Comparison of ENCODE assay signal across 16 mouse cellular contexts in the genomic region with DNA sequence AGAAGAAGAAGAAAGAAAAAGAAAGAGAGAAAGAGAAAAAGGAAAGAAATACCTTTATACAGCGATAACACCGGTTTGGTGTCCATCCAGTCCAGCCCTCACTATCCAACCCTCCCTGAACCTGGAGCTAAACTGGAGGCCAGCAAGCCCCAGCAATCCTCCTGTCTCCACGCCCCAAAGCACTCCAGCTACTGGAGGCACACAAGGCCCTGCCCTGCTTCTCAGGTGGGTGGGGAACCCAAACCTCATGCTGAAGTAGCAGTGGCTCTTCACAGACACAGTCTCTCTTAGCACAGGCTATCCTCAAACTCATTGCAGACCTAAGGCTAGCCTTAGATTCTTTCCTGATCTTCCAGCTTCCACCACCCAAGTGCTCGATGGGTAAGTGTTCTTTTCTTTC. TPM values are rescaled to one million over a fixed set of nuclear protein-coding genes. Genes with fewer than 3 reads are reported as not detected.
A peak's percentile ranks its signal among the peaks of the same experiment; 100 is the strongest.
DNase-seq lines count a peak whose midpoint lies in the region; ATAC-seq and TF ChIP-seq lines count a peak whose summit lies in the region.
"Had no signal": no experiment of that assay in that cellular context is flagged by ENCODE, and none has a peak within 500 bp of the region (broad histone marks: within the 10 kb centered on the region; RNA-seq: fewer than 3 reads in every experiment).

No protein-coding gene starts in this region.

- 0 out of 2 replicates have a peak overlapping the region, but pooled peaks have one; percentile 18 for H3K9ac ChIP-seq in forebrain, embryonic 12.5 days
- no peak overlapping the region for H3K9ac ChIP-seq in forebrain, embryonic 11.5 days (ENCODE audit: low read length)
- H3K9ac ChIP-seq in liver, postnatal 0 days (replicated peaks) = no peak overlapping the region
- H3K9ac ChIP-seq in liver, embryonic 13.5 days = peak overlapping the region; percentile 66; the same call in 1 of the 2 replicates
- H3K9ac ChIP-seq: stomach, embryonic 15.5 days had no signal

- H3K9me3 ChIP-seq in forebrain, embryonic 12.5 days = no peaks in the 10 kb centered on the region
- no peaks in the 10 kb centered on the region for H3K9me3 ChIP-seq in forebrain, embryonic 11.5 days (ENCODE audit: control insufficient read depth, low read length)
- H3K9me3 ChIP-seq in liver, postnatal 0 days (ENCODE audit: low read length) = no peaks in the 10 kb centered on the region
- no peaks in the 10 kb centered on the region for H3K9me3 ChIP-seq in liver, embryonic 13.5 days (replicated peaks)
- H3K9me3 ChIP-seq: stomach, embryonic 15.5 days had no signal

- H3K36me3 ChIP-seq in forebrain, embryonic 12.5 days (replicated peaks) = peaks cover 37% of the 10 kb centered on the region
- H3K36me3 ChIP-seq in forebrain, embryonic 11.5 days (ENCODE audit: control insufficient read depth, insufficient read depth, low read length) = no peaks in the 10 kb centered on the region; the same call in 1 of the 2 replicates
- H3K36me3 ChIP-seq in liver, postnatal 0 days (replicated peaks; ENCODE audit: insufficient read depth, low read length) = 0 out of 2 replicates have a peak, but pooled peaks cover 4% of the 10 kb centered on the region
- H3K36me3 ChIP-seq in liver, embryonic 13.5 days = no peaks in the 10 kb centered on the region

- H3K27ac ChIP-seq in forebrain, embryonic 12.5 days = peak overlapping the region; percentile 42; the same call in 1 of the 2 replicates
- H3K27ac ChIP-seq in forebrain, embryonic 11.5 days (ENCODE audit: low read depth, low read length) = no peak overlapping the region
- no peak overlapping the region for H3K27ac ChIP-seq in liver, postnatal 0 days (ENCODE audit: low read depth)
- H3K27ac ChIP-seq in embryonic fibroblast, embryonic 13.5 days (ENCODE audit: insufficient read depth, low read length) = 0 out of 2 replicates have a peak overlapping the region, but pooled peaks have one; percentile 17
- peak overlapping the region; percentile 94 for H3K27ac ChIP-seq in liver, embryonic 13.5 days
- H3K27ac ChIP-seq: left cerebral cortex, adult 2 months had no signal

- no peak for TF ChIP-seq CTCF in liver, postnatal 0 days (IDR thresholded peaks at IDR 0.05; ENCODE audit: low read depth)
- TF ChIP-seq CTCF in embryonic fibroblast, embryonic 13.5 days (IDR thresholded peaks at IDR 0.05; ENCODE audit: borderline replicate concordance, insufficient read depth, low read length) = no peak

- ATAC-seq in forebrain, embryonic 12.5 days (ENCODE audit: low FRiP score) = no peak
- no peak for ATAC-seq in forebrain, embryonic 11.5 days (replicated peaks; ENCODE audit: low FRiP score)
- ATAC-seq in liver, postnatal 0 days = no peak
- peak; percentile 77 for ATAC-seq in liver, embryonic 13.5 days (ENCODE audit: low read depth)
- ATAC-seq in activated CD4-positive, CD25-positive, alpha-beta regulatory T cell, adult 4 months = no peak
- ATAC-seq: hindbrain, embryonic 16.5 days had no signal

- H3K4me3 ChIP-seq in forebrain, embryonic 12.5 days (replicated peaks) = no peak overlapping the region
- H3K4me3 ChIP-seq in forebrain, embryonic 11.5 days (ENCODE audit: low read depth, low read length) = no peak overlapping the region
- no peak overlapping the region for H3K4me3 ChIP-seq in liver, postnatal 0 days (ENCODE audit: low read depth, low read length)
- H3K4me3 ChIP-seq in embryonic fibroblast, embryonic 13.5 days (ENCODE audit: insufficient read depth, low read length) = no peak overlapping the region
- H3K4me3 ChIP-seq in liver, embryonic 13.5 days (replicated peaks) = peak overlapping the region; percentile 43; the same call in 1 of the 2 replicates
- H3K4me3 ChIP-seq: left cerebral cortex, adult 2 months; stomach, embryonic 15.5 days had no signal

- peaks cover 76% of the 10 kb centered on the region for H3K4me1 ChIP-seq in forebrain, embryonic 12.5 days
- H3K4me1 ChIP-seq in forebrain, embryonic 11.5 days (replicated peaks; ENCODE audit: control insufficient read depth, insufficient read depth, low read length) = peaks cover 29% of the 10 kb centered on the region
- H3K4me1 ChIP-seq in liver, postnatal 0 days (ENCODE audit: insufficient read depth) = peaks cover 22% of the 10 kb centered on the region
- peaks cover 21% of the 10 kb centered on the region for H3K4me1 ChIP-seq in embryonic fibroblast, embryonic 13.5 days (ENCODE audit: control insufficient read depth, insufficient read depth, low read length)
- peaks cover 66% of the 10 kb centered on the region for H3K4me1 ChIP-seq in liver, embryonic 13.5 days (replicated peaks)

- WGBS in forebrain, embryonic 12.5 days = 76% methylated on average over 4 of the region's 4 CpGs
- WGBS in forebrain, embryonic 11.5 days = 79% methylated on average over 4 of the region's 4 CpGs
- 74% methylated on average over 4 of the region's 4 CpGs for WGBS in liver, postnatal 0 days (ENCODE audit: insufficient replicate concordance)
- 61% methylated on average over 4 of the region's 4 CpGs for WGBS in liver, embryonic 13.5 days (ENCODE audit: insufficient replicate concordance)

- no peak for TF ChIP-seq POLR2A in embryonic fibroblast, embryonic 13.5 days (IDR thresholded peaks at IDR 0.05; ENCODE audit: low read depth, low read length)

- H3K27me3 ChIP-seq in forebrain, embryonic 12.5 days = no peaks in the 10 kb centered on the region
- H3K27me3 ChIP-seq in forebrain, embryonic 11.5 days (ENCODE audit: control insufficient read depth, insufficient read depth, low read length) = no peaks in the 10 kb centered on the region
- H3K27me3 ChIP-seq in liver, postnatal 0 days (ENCODE audit: insufficient read depth, low read length) = no peaks in the 10 kb centered on the region
- H3K27me3 ChIP-seq in liver, embryonic 13.5 days = no peaks in the 10 kb centered on the region
- H3K27me3 ChIP-seq: stomach, embryonic 15.5 days had no signal

- DNase-seq in forebrain, embryonic 11.5 days (ENCODE audit: low spot score) = no peak
- DNase-seq in liver = peak; percentile 80
- no peak for DNase-seq in liver, postnatal 0 days
- DNase-seq in liver, embryonic 13.5 days = peak; percentile 35
- DNase-seq in cerebellum, adult 9-11 months = no peak
- DNase-seq: adrenal gland, adult 8-10 months; cerebellum, postnatal 10 days; lung, postnatal 14 days; retina, postnatal 1 day; thymus, postnatal 36 days had no signal

- no peak for TF ChIP-seq EP300 in liver, postnatal 0 days (IDR thresholded peaks at IDR 0.05; ENCODE audit: low read depth)

- no peak overlapping the region for H3K4me2 ChIP-seq in forebrain, embryonic 12.5 days
- H3K4me2 ChIP-seq in forebrain, embryonic 11.5 days (ENCODE audit: low read depth, low read length, severe bottlenecking) = no peak overlapping the region
- no peak overlapping the region for H3K4me2 ChIP-seq in liver, postnatal 0 days (ENCODE audit: low read depth, low read length)
- H3K4me2 ChIP-seq in liver, embryonic 13.5 days = peak overlapping the region; percentile 66
- H3K4me2 ChIP-seq: stomach, embryonic 15.5 days had no signal

RNA-seq across cellular contexts. Expression of gene Tnrc18, which starts 14.6 kb away (rescaled TPM):
- 56.8 and 64.6 TPM in 2 replicates for polyA plus RNA-seq in forebrain, embryonic 12.5 days (2016; fragmentation: Nextera tagmentation; extraction: Ambion mirVana)
- polyA plus RNA-seq in forebrain, embryonic 11.5 days (2014; fragmentation: Nextera tagmentation; extraction: Ambion mirVana) = 55.2 and 55.7 TPM in 2 replicates
- 2.9 and 4.0 TPM in 2 replicates for polyA plus RNA-seq in liver, postnatal 0 days (2015; fragmentation: Nextera tagmentation; extraction: Ambion mirVana)
- 98.0 and 124 TPM in 2 replicates for polyA plus RNA-seq in embryonic fibroblast, embryonic 13.5 days (2011; ENCODE audit: insufficient read length, low read depth, missing spikeins)
- 2.4 and 2.5 TPM in 2 replicates for polyA plus RNA-seq in liver, embryonic 13.5 days (2015; fragmentation: Nextera tagmentation; extraction: Ambion mirVana)
- 1 to 10 TPM; 4.1 to 4.3 TPM for polyA plus RNA-seq in activated CD4-positive, CD25-positive, alpha-beta regulatory T cell, adult 4 months (2017; shearing (Covaris generic))

Comparison
In these comparisons a context has a peak if more than half of its experiments do, and no peak if none do; other contexts are left out.
1. H3K27ac ChIP-seq: peak in forebrain, embryonic 12.5 days (single experiment), embryonic fibroblast, embryonic 13.5 days (single experiment) and liver, embryonic 13.5 days (single experiment); none in forebrain, embryonic 11.5 days (single experiment) and liver, postnatal 0 days (single experiment).
2. H3K9ac ChIP-seq: peak in forebrain, embryonic 12.5 days (single experiment) and liver, embryonic 13.5 days (single experiment); none in forebrain, embryonic 11.5 days (single experiment) and liver, postnatal 0 days (single experiment).
3. DNase-seq: peak in liver (single experiment) and liver, embryonic 13.5 days (single experiment); none in forebrain, embryonic 11.5 days (single experiment), liver, postnatal 0 days (single experiment) and cerebellum, adult 9-11 months (single experiment).
4. RNA of gene Tnrc18, which starts 14.6 kb away (polyA plus RNA-seq): 98.0 to 124 TPM in embryonic fibroblast, embryonic 13.5 days, 56.8 to 64.6 TPM in forebrain, embryonic 12.5 days and 55.2 to 55.7 TPM in forebrain, embryonic 11.5 days; 4.1 to 4.3 TPM in activated CD4-positive, CD25-positive, alpha-beta regulatory T cell, adult 4 months, 2.9 to 4.0 TPM in liver, postnatal 0 days and 2.4 to 2.5 TPM in liver, embryonic 13.5 days; every median in the first group is over 10 times any median in the second.